Mouse (Mus musculus) spleen, embryonic (tissue): Measurements from ENCODE around the gene Stard3.

Source experiments
- CTCF ChIA-PET: fragments of 350-600 bp; sonication (Branson Sonifier 250); formaldehyde crosslinking; loops from one replicate; lab custom pipeline; 2022; lab: Charles Lee

The Stard3 gene

GRCm38 (mm10) chr11:98389221-98389780, 31.1 kb downstream of the Stard3 start:
- CTCF ChIA-PET: interaction anchor here (0.8 to 1.8 kb wide), 5 partner anchors 16 to 68 kb away, joined by 3 to 5 read pairs (median 5); no protein-coding TSS in a partner anchor

- CTCF ChIA-PET: interaction anchor here (0.8 to 1.8 kb wide), 2 partner anchors 48 to 67 kb away, joined by 3 to 5 read pairs; no protein-coding TSS in a partner anchor
Observed at GRCm38 (mm10) chr11:98390141-98390540, 32.0 kb downstream of the Stard3 start.

GRCm38 (mm10) chr11:98392034-98392433, 33.9 kb downstream of the Stard3 start:
- CTCF ChIA-PET: interaction anchor here (0.7 kb wide), 1 partner anchor 13 kb away, joined by 4 read pairs; no protein-coding TSS in a partner anchor

DNA sequence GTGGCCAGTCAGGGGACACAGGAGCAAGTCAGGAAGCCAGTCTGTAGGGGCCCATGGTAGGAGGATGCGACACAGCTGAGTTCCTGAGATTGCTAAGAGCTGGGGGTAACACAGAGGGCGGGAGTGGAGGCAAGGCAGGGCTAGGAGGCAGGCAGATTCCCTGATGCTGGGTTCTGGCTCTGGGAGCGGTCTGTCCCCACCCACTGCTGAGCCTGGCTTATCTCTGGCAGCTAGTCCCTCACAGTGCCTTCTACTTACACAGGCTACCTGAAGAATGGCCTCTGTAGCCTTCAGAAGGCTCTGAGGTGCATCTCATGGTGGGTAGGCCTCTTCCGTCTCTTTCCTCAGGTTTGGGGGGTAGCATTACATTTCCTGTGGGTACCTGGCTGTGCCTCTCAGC, 34.5 kb downstream of the Stard3 start:
- CTCF ChIA-PET: interaction anchor here (0.7 kb wide), 1 partner anchor 14 kb away, joined by 4 read pairs; no protein-coding TSS in a partner anchor

DNA sequence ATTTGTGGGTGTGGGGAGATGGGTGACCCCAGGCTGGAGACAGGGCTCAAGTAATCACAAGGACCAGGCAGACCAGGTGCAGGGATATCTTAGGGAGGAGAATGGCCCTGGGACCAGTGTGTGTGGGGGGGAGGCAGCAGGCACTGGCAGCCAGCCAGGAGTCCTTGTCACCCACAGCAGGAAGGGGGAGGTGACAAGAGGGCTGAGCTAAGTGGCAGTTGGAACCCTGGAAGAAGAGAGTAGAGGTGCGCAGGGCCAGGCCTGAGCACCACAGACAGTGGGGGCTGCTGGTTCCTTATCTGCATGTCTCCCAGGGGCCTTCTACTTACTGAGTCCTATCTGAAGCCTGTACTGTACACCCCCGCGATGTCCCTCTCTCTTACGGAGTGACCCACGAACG, 35.1 kb downstream of the Stard3 start:
- CTCF ChIA-PET: no interaction called here

DNA sequence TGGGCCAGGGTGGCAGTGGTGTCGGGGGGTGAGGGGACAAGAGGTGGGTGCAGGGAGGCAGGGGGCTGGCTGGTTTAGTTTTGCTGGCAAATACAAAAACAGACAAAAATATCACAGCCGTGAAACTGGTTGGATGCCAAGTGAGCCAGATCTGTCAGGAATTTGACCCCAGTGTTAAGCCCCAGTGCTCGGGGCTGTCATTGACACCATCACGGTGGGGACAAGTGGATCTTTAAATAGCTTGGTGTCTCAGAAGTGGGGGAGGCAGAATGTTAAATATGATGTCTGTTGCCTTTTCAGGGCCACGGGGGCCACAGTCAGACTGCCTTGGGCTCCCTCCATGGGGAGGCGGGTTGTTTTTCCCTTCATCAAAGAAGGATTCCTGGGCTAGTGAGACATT, 36.1 kb downstream of the Stard3 start:
- CTCF ChIA-PET: no interaction called here

DNA sequence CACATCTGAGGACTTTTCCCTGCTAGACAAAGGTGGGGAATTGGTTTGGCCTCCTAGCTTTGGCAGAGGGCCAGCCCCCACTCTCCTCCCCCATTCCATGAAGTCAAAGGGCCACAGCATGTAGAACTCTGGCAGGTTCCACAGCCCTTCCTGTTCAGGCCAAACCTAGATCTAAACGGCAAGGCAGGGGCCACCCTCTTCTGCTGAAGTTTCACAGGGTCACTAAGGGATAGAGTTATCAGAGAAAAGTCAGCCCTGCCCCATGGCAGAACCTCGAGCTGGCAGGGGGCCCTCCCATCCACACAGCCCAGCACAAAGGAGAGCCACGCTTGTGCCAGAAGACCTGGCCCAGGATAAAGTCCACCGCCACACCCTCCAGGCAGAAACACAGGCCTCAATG, 36.9 kb downstream of the Stard3 start:
- CTCF ChIA-PET: interaction anchor here (0.6 kb wide), 1 partner anchor 419 kb away, joined by 3 read pairs; no protein-coding TSS in a partner anchor

- CTCF ChIA-PET: interaction anchor here (0.6 kb wide), 1 partner anchor 51 kb away, joined by 3 read pairs; no protein-coding TSS in a partner anchor
Observed at GRCm38 (mm10) chr11:98397946-98398345, 39.8 kb downstream of the Stard3 start.

GRCm38 (mm10) chr11:98400161-98400726, 42.1 kb downstream of the Stard3 start, which contains the start of gene Pgap3:
Pgap3 (minus strand) TSS chr11:98400490.
- CTCF ChIA-PET: interaction anchor here (0.6 kb wide), 1 partner anchor 147 kb away, joined by 3 read pairs; no protein-coding TSS in a partner anchor

DNA sequence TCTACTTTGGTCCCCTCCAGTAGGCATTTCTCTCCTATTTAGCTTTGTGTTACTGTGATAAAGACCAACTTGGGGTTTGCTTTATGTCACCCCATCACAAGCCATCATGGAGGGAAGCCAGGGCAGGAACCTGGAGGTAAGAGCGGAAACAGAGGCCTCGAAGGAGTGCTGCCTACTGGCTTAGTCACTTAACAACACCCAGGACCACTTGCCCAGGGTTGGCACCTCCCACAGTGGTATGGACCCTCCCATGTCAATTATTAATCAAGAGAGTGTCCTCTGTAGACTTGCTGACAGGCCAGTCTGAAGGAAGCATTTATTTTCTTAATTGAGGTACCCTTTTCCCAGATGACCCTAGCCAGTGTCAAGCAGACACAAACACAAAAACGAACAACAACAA, 42.6 kb downstream of the Stard3 start:
- CTCF ChIA-PET: interaction anchor here (0.6 kb wide), 1 partner anchor 148 kb away, joined by 3 read pairs; no protein-coding TSS in a partner anchor

DNA sequence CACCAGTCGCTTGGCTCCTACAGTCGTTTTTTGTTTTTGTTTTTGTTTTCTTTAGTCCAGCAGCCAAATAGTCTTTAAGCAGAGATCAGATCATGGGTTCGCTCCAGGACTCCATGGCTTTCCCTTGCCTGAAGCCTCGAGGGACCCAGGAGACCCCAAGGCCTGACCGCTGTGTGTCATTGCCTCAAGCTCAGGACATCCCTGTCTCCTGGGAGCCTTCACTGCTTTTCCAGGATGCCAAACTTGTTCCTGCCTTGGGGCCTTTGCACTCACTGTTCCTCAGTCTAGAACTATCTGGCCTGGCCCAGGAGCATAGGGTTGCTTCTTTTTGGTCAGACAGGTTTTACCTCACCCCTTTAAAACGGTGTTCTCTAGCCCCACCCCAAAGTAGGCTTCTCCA, 48.5 kb downstream of the Stard3 start:
- CTCF ChIA-PET: no interaction called here

DNA sequence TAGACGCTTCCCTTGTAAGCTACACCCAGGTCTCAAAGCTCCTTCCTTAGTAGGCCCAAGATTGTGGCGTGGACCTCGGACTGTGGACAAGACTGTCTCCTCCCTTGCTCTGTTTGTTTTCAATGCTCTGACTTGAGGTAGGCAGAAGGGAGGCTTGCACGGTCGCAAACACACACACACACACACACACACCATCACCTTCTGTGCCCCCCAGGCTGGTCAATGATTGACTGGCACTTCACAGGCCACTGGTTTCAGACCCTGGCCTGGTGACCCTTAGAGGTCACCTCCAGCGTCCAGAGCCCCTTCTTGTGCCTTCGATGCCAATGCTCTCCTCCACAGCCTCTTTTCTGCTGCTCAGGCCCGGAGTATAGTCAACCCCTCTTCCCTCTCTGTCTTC, 50.7 kb downstream of the Stard3 start:
- CTCF ChIA-PET: no interaction called here

- CTCF ChIA-PET: interaction anchor here (0.6 kb wide), 1 partner anchor 318 kb away, joined by 10 read pairs; no protein-coding TSS in a partner anchor
Observed at GRCm38 (mm10) chr11:98409341-98409822, 51.2 kb downstream of the Stard3 start.

DNA sequence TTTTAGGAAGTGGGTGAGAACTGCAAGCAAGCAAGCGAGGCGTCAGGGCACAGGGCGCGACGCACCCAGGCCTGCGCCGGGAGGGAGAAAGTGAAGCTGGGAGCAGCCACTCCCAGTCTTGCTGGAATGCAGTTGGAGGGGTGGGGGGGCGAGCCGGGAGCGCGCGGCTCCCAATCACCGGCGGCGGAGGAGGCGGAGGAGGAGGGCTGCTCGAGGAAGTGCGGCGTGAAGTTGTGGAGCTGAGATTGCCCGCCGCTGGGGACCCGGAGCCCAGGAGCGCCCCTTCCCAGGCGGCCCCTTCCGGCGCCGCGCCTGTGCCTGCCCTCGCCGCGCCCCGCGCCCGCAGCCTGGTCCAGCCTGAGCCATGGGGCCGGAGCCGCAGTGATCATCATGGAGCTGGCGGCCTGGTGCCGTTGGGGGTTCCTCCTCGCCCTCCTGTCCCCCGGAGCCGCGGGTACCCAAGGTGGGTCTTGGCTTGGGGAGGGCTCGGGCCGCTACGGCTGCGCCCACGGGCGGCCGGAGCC, 54.2 kb downstream of the Stard3 start, which contains the start of gene Erbb2:
Gene Erbb2, plus strand, starts transcription at position 198 of the 524 bp plus-strand sequence.
- CTCF ChIA-PET: no interaction called here

- CTCF ChIA-PET: interaction anchor here (0.7 kb wide), 1 partner anchor 1806 kb away, joined by 4 read pairs; no protein-coding TSS in a partner anchor
Observed at GRCm38 (mm10) chr11:98412797-98413301, 54.7 kb downstream of the Stard3 start.

DNA sequence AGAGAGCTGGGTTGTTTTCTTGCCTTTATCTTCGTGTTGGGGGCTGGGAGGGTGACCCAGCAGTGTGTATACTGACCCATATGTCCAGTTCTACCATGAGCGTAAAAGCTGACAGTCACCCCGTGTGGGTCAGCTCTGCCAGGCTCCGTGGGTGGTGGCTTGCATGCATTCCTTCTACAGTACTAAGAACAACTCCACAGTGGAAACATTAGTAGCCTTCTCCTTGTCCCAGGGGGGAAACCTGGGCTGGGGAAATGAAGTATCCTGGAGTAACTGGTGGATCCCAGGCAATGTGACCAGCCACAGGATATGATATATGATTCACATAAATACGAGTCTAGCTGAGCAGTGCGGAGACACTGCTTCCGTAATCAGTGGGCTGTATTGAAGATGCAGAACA, 55.6 kb downstream of the Stard3 start:
- CTCF ChIA-PET: no interaction called here

DNA sequence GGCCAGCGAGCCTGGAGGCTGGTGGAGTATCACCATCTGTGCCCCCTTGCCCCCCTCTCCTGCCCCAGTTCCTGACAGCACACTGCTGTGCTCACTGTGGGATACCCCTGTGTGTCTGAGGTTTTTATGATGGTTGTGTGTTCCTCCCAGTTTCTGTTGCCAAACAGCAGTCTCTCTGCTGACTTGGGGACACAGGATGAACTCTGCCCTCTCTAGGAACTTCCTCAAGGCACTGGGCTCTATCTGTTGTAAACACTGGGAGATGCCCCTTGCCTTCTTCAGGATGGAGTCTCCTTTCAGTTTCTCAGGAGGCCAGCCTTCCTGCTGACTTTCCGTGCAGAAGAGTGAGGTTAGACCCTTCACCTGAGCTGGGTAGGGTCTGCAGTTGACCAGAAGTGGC, 56.0 kb downstream of the Stard3 start:
- CTCF ChIA-PET: no interaction called here

DNA sequence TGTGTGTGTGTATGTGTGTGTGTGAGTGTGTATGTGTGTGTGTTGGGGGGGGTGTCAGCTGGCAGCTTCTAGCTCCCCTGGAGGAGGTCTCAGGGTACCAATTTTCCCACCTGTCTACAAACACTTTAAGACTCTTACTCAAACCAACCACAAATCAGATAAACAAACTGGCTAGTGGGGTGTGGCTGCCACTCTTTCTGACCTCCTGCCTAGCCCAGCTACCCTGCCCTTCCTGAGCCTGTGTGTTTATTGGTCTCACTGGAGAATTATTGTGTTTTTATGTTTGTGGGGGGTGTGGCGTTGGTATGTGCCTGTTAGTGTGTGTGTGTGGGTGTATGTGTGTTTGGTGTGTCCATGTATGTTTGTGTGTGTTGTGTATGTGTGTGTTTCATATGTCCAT, 58.9 kb downstream of the Stard3 start:
- CTCF ChIA-PET: interaction anchor here (0.6 kb wide), 1 partner anchor 16 kb away, joined by 5 read pairs; no protein-coding TSS in a partner anchor

- CTCF ChIA-PET: no interaction called here
Observed at GRCm38 (mm10) chr11:98418273-98418672, 60.1 kb downstream of the Stard3 start.

DNA sequence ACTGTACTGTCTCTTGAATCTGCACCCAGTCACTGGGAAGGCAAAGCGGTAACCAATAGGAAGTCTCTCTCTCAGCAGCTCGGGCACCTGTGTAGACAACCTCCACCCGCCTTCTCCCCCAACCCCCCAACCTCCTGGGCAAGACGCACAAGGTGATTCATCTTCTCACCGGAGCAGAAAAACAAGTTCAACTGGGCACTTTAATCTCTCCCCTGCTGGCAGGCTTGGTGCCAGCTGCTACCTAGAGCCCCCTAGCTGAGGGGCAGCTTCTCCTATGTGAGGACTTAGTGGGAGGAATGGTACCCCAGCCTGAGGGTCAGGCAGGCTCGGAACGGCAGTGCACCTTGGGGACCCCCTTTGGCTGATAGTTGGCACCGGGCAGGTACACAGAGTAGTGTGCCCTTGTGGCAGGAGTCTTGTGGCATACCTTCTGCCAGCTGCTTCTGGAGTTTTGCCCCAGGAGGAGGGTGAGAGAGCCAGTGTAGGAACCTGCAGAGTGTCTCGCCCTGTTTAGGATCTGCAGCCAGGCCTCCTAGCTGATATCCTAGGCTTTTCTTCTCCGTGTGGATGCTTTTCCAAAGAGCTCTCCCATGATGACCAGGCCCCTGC, 60.9 kb downstream of the Stard3 start:
- CTCF ChIA-PET: no interaction called here

GRCm38 (mm10) chr11:98426592-98426991, 68.4 kb downstream of the Stard3 start:
- CTCF ChIA-PET: interaction anchor here (1.0 kb wide), 1 partner anchor 11 kb away, joined by 3 read pairs; no protein-coding TSS in a partner anchor
